Mouse (Mus musculus): ENCODE results near the gene Trim80. TPM values are rescaled to one million over a fixed set of nuclear protein-coding genes. Genes with fewer than 3 reads are reported as not detected.

Trim80 gene
- total and polyA plus RNA-seq, 3 experiments = not detected

DNA sequence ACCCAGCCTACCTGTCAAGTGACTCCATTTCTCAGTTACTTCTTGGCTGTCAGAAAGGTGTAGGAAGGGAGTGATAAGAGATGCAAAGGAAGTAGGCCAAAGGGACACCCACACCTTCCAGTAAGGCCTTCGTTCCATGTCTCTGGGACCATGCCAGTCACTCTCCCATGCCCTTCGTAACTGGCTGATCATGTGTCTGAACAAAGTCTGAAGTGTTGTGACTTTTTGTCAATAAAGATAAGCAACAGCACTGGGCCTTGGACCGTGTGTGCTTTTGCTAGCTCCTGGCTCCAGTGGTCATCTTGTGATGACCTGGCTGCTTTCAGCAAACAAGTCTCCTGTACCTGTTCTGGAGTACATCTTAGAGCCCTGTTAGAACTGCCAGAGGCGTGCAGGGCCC, 7.5 kb upstream of the Trim80 start:
- no peak for TF ChIP-seq EP300 (IDR thresholded peaks at IDR 0.05; ENCODE audit: low read depth in 1 of 2, low read length in 2 of 2)
- no peak for TF ChIP-seq TCF12 (IDR thresholded peaks at IDR 0.05; ENCODE audit: low read depth, low read length)
- no peak for TF ChIP-seq TBP (IDR thresholded peaks at IDR 0.05; ENCODE audit: low read depth, low read length)
- no peak for TF ChIP-seq MXI1 (IDR thresholded peaks at IDR 0.05; ENCODE audit: low read depth, low read length)
- TF ChIP-seq MYB (IDR thresholded peaks at IDR 0.05; ENCODE audit: low read depth, low read length) = no peak
- no peak for TF ChIP-seq CTCF (IDR thresholded peaks at IDR 0.05 in 2 of 3, conservative IDR thresholded peaks at IDR 0.05 in 1 of 3; ENCODE audit: control insufficient read depth in 1 of 3, insufficient read depth in 1 of 3, low read depth in 2 of 3, low read length in 3 of 3, poor library complexity in 1 of 3, severe bottlenecking in 1 of 3)
- TF ChIP-seq CHD2 (IDR thresholded peaks at IDR 0.05; ENCODE audit: low read length) = no peak
- TF ChIP-seq MYC (IDR thresholded peaks at IDR 0.05; ENCODE audit: low read depth, low read length) = no peak
- TF ChIP-seq ELF1 (IDR thresholded peaks at IDR 0.05; ENCODE audit: low read depth, low read length) = no peak
- no peak for TF ChIP-seq GATA1 (IDR thresholded peaks at IDR 0.05; ENCODE audit: low read depth, low read length)
- TF ChIP-seq MAFK (IDR thresholded peaks at IDR 0.05; ENCODE audit: borderline replicate concordance, low read depth, low read length) = no peak
- no peak for TF ChIP-seq ETS1 (IDR thresholded peaks at IDR 0.05; ENCODE audit: low read depth, low read length)
- TF ChIP-seq NRF1 (IDR thresholded peaks at IDR 0.05; ENCODE audit: insufficient read depth, low read depth, low read length, poor library complexity, severe bottlenecking) = no peak
- no peak for TF ChIP-seq RAD21 (IDR thresholded peaks at IDR 0.05; ENCODE audit: low read depth, low read length)
- no peak for TF ChIP-seq NELFE (IDR thresholded peaks at IDR 0.05; ENCODE audit: low read depth, low read length)
- no peaks in the 10 kb centered on the region for H3K9me3 ChIP-seq (replicated peaks; ENCODE audit: insufficient read depth, low read length)
- no peak overlapping the region for H3K4me3 ChIP-seq (ENCODE audit: control insufficient read depth in 1 of 2, insufficient read depth in 1 of 2, low read depth in 2 of 2, low read length in 2 of 2)
- H3K27me3 ChIP-seq (ENCODE audit: control insufficient read depth in 1 of 2, insufficient read depth in 2 of 2, low read length in 2 of 2) = no peaks in the 10 kb centered on the region
- H3K4me1 ChIP-seq (ENCODE audit: control insufficient read depth in 1 of 2, insufficient read depth in 2 of 2, low read length in 2 of 2) = peaks cover 3 to 8% of the 10 kb centered on the region in 2 experiments; a peak in 3 of 4 replicates
- no peaks in the 10 kb centered on the region for H3K79me2 ChIP-seq (ENCODE audit: control insufficient read depth, insufficient read depth, low read length, poor library complexity)
- DNase-seq (ENCODE audit: low read depth, low spot score) = no peak
- no peak overlapping the region for H3K9ac ChIP-seq (ENCODE audit: control insufficient read depth, low read depth, low read length, poor library complexity, severe bottlenecking)
- H3K27ac ChIP-seq (ENCODE audit: control insufficient read depth, low read depth, low read length) = no peak overlapping the region
- peaks cover 0 to 5% of the 10 kb centered on the region in 2 experiments for H3K36me3 ChIP-seq (ENCODE audit: control insufficient read depth in 1 of 2, insufficient read depth in 2 of 2, low read length in 2 of 2)

DNA sequence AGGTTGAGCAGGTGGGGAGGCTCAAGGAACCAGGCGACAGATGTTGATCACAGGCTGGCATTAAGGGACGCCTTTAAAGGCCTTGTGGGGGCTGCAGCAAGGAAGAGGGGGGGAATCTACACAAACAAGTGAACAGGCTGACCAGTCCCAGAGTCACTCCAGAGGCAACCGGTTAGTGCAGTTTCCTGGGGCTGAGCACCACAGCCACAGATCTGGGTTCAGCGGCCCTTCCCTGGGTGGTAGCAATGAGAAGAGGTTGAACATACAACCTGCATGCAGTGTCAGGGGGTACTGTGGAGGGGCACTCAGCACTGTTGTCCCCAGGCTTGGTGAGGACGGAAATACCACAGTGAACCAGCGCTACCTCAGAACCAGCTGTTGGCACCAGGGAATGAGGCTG, 7.0 kb upstream of the Trim80 start:
- H3K9ac ChIP-seq (ENCODE audit: control insufficient read depth, low read depth, low read length, poor library complexity, severe bottlenecking) = no peak overlapping the region
- H3K4me3 ChIP-seq (ENCODE audit: control insufficient read depth in 1 of 2, insufficient read depth in 1 of 2, low read depth in 2 of 2, low read length in 2 of 2) = no peak overlapping the region
- H3K79me2 ChIP-seq (ENCODE audit: control insufficient read depth, insufficient read depth, low read length, poor library complexity) = no peaks in the 10 kb centered on the region
- TF ChIP-seq HCFC1 (IDR thresholded peaks at IDR 0.05; ENCODE audit: low read depth, low read length) (no peak), MYB (IDR thresholded peaks at IDR 0.05; ENCODE audit: low read depth, low read length) (no peak), KAT2A (conservative IDR thresholded peaks at IDR 0.05; ENCODE audit: low read depth, low read length) (no peak), TBP (IDR thresholded peaks at IDR 0.05; ENCODE audit: low read depth, low read length) (no peak), ELF1 (IDR thresholded peaks at IDR 0.05; ENCODE audit: low read depth, low read length) (no peak), POLR2AphosphoS2 (IDR thresholded peaks at IDR 0.05; ENCODE audit: low read length) (no peak), JUND (IDR thresholded peaks at IDR 0.05; ENCODE audit: low read depth, low read length) (no peak), MAX (IDR thresholded peaks at IDR 0.05; ENCODE audit: low read length) (no peak), TCF12 (IDR thresholded peaks at IDR 0.05; ENCODE audit: low read depth, low read length) (no peak), POLR2A (IDR thresholded peaks at IDR 0.05; ENCODE audit: control insufficient read depth in 1 of 2, insufficient read depth in 1 of 2, low read depth in 1 of 2, low read length in 2 of 2, poor library complexity in 1 of 2) (no peak), MAZ (IDR thresholded peaks at IDR 0.05; ENCODE audit: low read depth, low read length) (no peak), SMC3 (IDR thresholded peaks at IDR 0.05; ENCODE audit: low read depth, low read length) (no peak), POLR2AphosphoS5 (IDR thresholded peaks at IDR 0.05; ENCODE audit: borderline replicate concordance, low read depth, low read length) (no peak), ZKSCAN1 (IDR thresholded peaks at IDR 0.05; ENCODE audit: low read depth, low read length) (no peak), MXI1 (IDR thresholded peaks at IDR 0.05; ENCODE audit: low read depth, low read length) (no peak), BHLHE40 (IDR thresholded peaks at IDR 0.05; ENCODE audit: borderline replicate concordance, low read depth, low read length) (no peak), E2F4 (IDR thresholded peaks at IDR 0.05; ENCODE audit: borderline replicate concordance, low read depth, low read length) (no peak), ZNF384 (IDR thresholded peaks at IDR 0.05; ENCODE audit: low read depth, low read length) (no peak), ZMIZ1 (IDR thresholded peaks at IDR 0.05; ENCODE audit: low read depth, low read length) (no peak), UBTF (IDR thresholded peaks at IDR 0.05; ENCODE audit: borderline replicate concordance, insufficient read depth, low read depth, low read length) (no peak)
- peaks cover 0 to 5% of the 10 kb centered on the region in 2 experiments for H3K36me3 ChIP-seq (ENCODE audit: control insufficient read depth in 1 of 2, insufficient read depth in 2 of 2, low read length in 2 of 2)
- no peak for DNase-seq (ENCODE audit: low read depth, low spot score)
- H3K9me3 ChIP-seq (replicated peaks; ENCODE audit: insufficient read depth, low read length) = no peaks in the 10 kb centered on the region
- no peaks in the 10 kb centered on the region for H3K27me3 ChIP-seq (ENCODE audit: control insufficient read depth in 1 of 2, insufficient read depth in 2 of 2, low read length in 2 of 2)
- peaks cover 3 to 8% of the 10 kb centered on the region in 2 experiments; a peak in 3 of 4 replicates for H3K4me1 ChIP-seq (ENCODE audit: control insufficient read depth in 1 of 2, insufficient read depth in 2 of 2, low read length in 2 of 2)
- no peak overlapping the region for H3K27ac ChIP-seq (ENCODE audit: control insufficient read depth, low read depth, low read length)
